Mouse (Mus musculus) T-helper 2 cell (primary cell): ENCODE results near the gene Gm6020.
"Not testable (repeated sequence)": the region's sequence is repeated elsewhere in the genome, so short reads cannot be mapped to it uniquely, and the experiment has no call there.

ENCODE experiments used
- in situ Hi-C: fragments of 300-600 bp; cut with MboI, MseI; formaldehyde crosslinking; loops from one replicate; pipeline ENCODE4 v1.15.1; 2025; ENCODE audit warnings: high pct_unique_total_duplicates

Gene Gm6020

DNA sequence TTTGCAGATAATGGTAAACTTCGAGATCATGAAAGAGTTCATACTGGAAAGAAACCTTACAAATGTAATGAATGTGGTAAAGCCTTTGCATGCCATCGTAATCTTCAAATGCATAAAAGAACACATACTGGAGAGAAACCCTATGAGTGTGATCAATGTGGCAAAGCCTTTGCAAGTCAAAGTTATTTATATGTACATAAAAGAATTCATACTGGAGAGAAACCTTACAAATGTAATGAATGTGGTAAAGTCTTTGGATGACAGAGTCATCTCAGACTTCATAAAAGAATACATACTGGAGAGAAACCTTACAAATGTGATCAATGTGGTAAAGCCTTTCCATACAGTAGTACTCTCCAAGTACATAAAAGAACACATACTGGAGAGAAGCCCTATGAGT lies at the start of gene Gm6020:
Gene Gm6020, plus strand, starts transcription at position 301 of the 400 bp plus-strand sequence.
- in situ Hi-C loops: not testable (repeated sequence)

GRCm38 (mm10) chr19:61138655-61139054 lies 45.0 kb upstream of the Gm6020 start:
- in situ Hi-C loops: no loop called here

GRCm38 (mm10) chr19:61140342-61141206 lies 43.1 kb upstream of the Gm6020 start, which contains the start of gene Zfp950:
Gene Zfp950 (minus strand): TSS chr19:61140840.
- in situ Hi-C loops: no loop called here

DNA sequence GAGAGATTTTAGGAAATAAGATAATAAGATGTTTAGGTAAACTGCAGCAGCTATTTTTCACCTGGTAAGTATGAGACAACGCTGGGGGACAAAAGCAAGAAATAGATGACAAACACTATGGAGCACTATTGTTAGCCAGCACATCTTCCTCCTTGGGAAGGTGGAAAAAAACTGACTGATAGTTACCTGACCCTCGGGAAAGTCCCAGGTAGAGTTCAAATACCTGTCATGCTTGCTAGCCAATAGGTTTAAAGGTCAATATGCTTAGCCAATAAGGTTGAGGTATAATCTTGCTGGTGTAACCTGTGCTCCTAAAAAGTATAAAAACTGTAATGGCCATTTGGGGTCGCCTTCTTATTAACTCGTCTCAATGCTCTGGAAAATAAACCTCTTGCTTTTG lies 42.4 kb upstream of the Gm6020 start:
- in situ Hi-C loops: no loop called here

GRCm38 (mm10) chr19:61151372-61151700 lies 32.4 kb upstream of the Gm6020 start:
- in situ Hi-C loops: no loop called here

DNA sequence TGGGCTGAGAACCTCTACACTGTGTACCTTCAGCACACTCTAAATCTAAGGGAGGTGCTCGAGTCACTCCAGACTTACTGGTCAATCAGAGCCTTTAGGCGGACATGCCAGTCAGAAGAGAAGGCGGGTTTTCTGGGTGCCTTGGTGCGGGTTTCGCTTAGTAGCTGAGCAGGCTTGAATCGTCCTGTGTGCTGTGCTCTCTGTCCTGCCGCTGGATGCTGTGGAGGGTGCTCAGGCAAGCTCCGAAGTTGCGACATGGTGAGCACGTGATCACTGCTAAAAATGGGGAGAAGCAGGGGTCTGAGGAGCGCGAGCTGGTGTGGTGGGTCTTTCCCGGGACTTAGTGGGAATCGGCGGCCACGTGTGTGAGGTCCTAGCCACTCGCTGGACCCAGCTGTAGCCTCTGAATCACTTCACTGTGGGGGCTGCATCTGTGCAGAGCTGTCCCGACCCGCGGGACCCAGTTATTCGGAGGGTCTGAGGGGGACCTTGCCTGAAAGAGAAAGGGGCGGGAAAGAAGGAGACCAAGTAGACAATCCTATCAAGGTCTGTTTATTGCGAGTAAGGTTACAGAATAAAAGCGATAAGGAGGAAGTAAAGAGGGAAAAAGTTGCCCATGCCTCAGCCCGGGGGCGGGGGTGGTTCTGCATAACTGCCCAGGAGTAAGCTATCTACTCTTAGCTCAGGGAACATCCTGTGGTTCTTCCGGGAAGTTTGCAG lies 31.8 kb upstream of the Gm6020 start:
- in situ Hi-C loops: no loop called here

DNA sequence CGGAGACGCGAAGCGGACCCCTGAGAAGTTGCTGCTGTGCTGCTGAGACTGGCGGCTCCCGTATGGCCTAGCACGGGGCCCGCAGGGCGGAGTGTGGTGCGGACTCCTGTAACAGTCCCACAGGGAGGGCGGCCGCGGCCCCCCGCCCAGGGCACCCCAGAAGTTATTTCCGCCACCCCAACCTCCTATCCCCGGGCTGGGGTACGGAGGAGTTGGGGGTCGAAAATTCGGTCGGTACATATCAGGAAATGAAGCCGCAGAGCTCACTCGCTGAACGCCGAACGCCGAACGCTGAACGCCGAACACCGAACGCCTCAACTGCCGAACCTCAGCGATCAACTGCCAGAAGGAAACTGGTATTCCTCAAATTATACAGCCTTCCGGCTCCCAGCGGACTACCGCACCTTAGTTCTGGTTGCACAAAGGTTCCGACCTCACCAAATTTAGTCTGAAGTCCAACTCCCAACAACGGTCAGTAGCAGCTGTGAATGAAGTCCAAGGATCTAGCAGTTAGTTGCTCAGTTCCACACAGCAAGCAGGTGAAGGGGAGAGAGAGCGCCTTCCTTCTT lies 7.8 kb upstream of the Gm6020 start, which contains the start of gene Gm7102:
Gene Gm7102, minus strand, starts transcription at position 554 of the 569 bp plus-strand sequence.
- in situ Hi-C loops: no loop called here

GRCm38 (mm10) chr19:61199316-61199715 lies 15.6 kb downstream of the Gm6020 start:
- in situ Hi-C loops: loop anchor here (5.0 kb wide), 1 partner anchor 68 kb away; no protein-coding TSS in a partner anchor

- in situ Hi-C loops: loop anchor here (5.0 kb wide), 1 partner anchor 67 kb away; no protein-coding TSS in a partner anchor
Measured at GRCm38 (mm10) chr19:61199836-61200235, 16.1 kb downstream of the Gm6020 start.

GRCm38 (mm10) chr19:61207506-61207905 lies 23.8 kb downstream of the Gm6020 start:
- in situ Hi-C loops: not testable (repeated sequence)

DNA sequence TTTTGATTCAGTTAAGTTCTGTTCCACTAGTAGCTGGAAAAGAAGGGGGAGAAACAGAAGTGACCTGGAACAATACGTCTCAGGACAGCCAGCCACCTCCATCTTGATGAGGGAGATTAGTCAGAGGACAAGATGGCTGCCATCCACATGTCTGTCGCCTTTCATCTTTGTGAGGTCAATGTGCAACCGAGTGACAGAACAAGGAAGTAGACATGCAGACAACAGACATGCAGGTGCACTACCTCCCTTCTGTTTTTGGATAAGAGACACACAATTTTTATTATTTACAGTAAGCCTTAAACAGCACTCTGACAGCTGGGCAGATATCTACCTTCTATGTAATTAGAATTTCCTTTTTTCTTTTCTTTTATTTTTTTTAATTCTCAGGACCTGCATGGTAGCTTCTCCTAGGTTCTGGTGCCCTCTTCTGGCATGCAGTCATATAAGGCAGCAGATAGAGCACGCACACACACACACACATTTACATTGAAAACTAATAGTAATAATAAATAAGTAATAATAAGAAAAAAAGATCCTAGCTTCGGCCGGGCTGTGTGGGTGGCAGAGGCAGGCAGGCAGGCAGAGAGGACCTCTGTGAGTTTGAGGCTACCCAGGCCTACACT lies 40.1 kb downstream of the Gm6020 start:
- in situ Hi-C loops: no loop called here

- in situ Hi-C loops: loop anchor here (5.0 kb wide), 1 partner anchor 37 kb away; no protein-coding TSS in a partner anchor
Measured at GRCm38 (mm10) chr19:61224678-61225525, 41.2 kb downstream of the Gm6020 start.

GRCm38 (mm10) chr19:61225526-61226400 lies 42.1 kb downstream of the Gm6020 start:
- in situ Hi-C loops: loop anchor here (5.0 kb wide), 1 partner anchor 37 kb away; no protein-coding TSS in a partner anchor

- in situ Hi-C loops: loop anchor here (5.0 kb wide), 1 partner anchor 36 kb away; no protein-coding TSS in a partner anchor
Measured at GRCm38 (mm10) chr19:61226401-61226927, 42.8 kb downstream of the Gm6020 start.

- in situ Hi-C loops: loop anchor here (5.0 kb wide), 1 partner anchor 35 kb away; no protein-coding TSS in a partner anchor
Measured at GRCm38 (mm10) chr19:61226928-61227854, 43.5 kb downstream of the Gm6020 start.

DNA sequence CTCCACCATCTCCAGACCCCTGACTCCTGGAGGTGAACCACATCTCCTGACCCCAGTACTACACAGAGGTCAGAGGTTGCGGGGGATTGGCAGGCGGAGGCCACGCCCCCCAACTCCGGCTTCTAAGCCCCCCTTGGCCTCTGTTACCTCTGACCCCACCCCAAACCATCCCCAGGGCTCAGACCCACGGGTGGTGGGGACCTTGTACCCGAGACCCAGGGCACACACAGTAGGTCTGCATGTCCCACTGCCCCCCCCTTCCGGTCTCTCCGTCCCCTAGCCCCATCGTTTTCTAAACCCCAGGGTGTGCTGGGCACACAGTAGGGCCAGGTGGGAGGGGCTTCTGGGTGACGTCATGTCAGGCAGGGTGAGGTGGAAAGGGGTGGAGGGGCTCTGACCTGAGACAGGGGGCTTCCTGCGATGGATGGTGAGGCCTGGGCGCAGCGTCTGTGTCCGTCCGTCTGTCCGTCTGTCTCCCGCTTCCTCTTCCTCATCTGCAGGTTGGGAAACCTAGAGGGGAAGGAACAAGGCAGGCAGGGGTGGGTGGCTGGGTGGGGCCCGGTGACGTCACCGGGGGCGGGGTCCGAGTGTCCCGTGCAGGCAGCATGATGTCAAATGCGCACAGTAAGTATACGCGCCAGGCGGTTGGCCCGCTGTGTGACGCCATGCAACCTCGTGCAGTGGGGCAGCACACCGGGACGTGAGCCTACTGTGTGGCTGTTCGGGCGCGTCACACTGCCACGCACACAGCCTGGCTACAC lies 44.4 kb downstream of the Gm6020 start, which contains the start of gene Csf2ra:
Gene Csf2ra, minus strand, starts transcription at position 489 of the 761 bp plus-strand sequence.
- in situ Hi-C loops: loop anchor here (5.0 kb wide), 1 partner anchor 34 kb away; no protein-coding TSS in a partner anchor
